Mouse (Mus musculus) CH12.LX (cell line): ENCODE results near the gene Tnfaip8l2. TPM values are rescaled to one million over a fixed set of nuclear protein-coding genes. Genes with fewer than 3 reads are reported as not detected.
"Not testable (repeated sequence)": the region's sequence is repeated elsewhere in the genome, so short reads cannot be mapped to it uniquely, and the experiment has no call there.

Source experiments
- DNase-seq: peaks from one replicate; pipeline ENCODE4 v3.0.0-alpha.2; 2013; ENCODE audit errors: extremely low read depth
- H3K27ac ChIP-seq: 2 replicates; pipeline ENCODE4 v1.5.1; 2012; ENCODE audit warnings: low read depth, mild to moderate bottlenecking, control low read depth, moderate library complexity; ENCODE audit not compliant: insufficient read depth
- H3K27me3 ChIP-seq: replicated peaks from 2 replicates; pipeline ENCODE3; 2012; ENCODE audit warnings: inconsistent platforms
- H3K36me3 ChIP-seq, 2 experiments: replicated peaks in 1 of 2; 2 replicates each; pipeline versions ENCODE3 to v1.6.1; 2012; ENCODE audit warnings: inconsistent platforms in 1 of 2, low read length in 1 of 2, mild to moderate bottlenecking in 1 of 2, mixed read lengths in 1 of 2, moderate library complexity in 1 of 2; ENCODE audit not compliant: control insufficient read depth in 1 of 2, insufficient read depth in 1 of 2
- H3K4me1 ChIP-seq, 2 experiments: 2 replicates each; pipeline ENCODE4 v1.6.1; 2012; ENCODE audit warnings: inconsistent platforms in 1 of 2, moderate library complexity in 1 of 2; ENCODE audit not compliant: insufficient read depth in 2 of 2, control insufficient read depth in 1 of 2
- H3K4me2 ChIP-seq: 2 replicates; pipeline ENCODE4 v1.6.1; 2012; ENCODE audit warnings: low read depth, mild to moderate bottlenecking, control low read depth; ENCODE audit not compliant: poor library complexity, insufficient read depth, severe bottlenecking
- H3K4me3 ChIP-seq, 3 experiments: fragments of 150-350 bp in 1 of 3; sonication (generic) in 1 of 3; replicated peaks in 1 of 3; 2 replicates each; pipeline versions ENCODE3 to v1.5.1; 2011 to 2012; ENCODE audit warnings: low read depth in 2 of 3, low read length in 2 of 3, mild to moderate bottlenecking in 2 of 3, moderate library complexity in 2 of 3, control low read depth in 1 of 3, improper control_type of control experiment in 1 of 3, inconsistent platforms in 1 of 3, mixed read lengths in 1 of 3; ENCODE audit not compliant: poor library complexity in 1 of 3
- H3K79me2 ChIP-seq: replicated peaks from 2 replicates; pipeline ENCODE4 v1.6.1; 2012; ENCODE audit warnings: mild to moderate bottlenecking, moderate library complexity; ENCODE audit not compliant: control insufficient read depth, poor library complexity, insufficient read depth, severe bottlenecking; ENCODE audit errors: extremely low read depth
- H3K9ac ChIP-seq: 2 replicates; pipeline ENCODE4 v1.6.1; 2012; ENCODE audit warnings: low read depth, mild to moderate bottlenecking, control low read depth, moderate library complexity; ENCODE audit not compliant: insufficient read depth
- H3K9me3 ChIP-seq: replicated peaks from 2 replicates; pipeline ENCODE3; 2012; ENCODE audit warnings: low read length, inconsistent platforms, mixed read lengths
- CTCF ChIP-seq, 2 experiments: IDR thresholded peaks in 1 of 2; conservative IDR thresholded peaks in 1 of 2; 2 replicates each; pipeline ENCODE4 v1.5.1; 2011 to 2012; ENCODE audit warnings: low read depth in 2 of 2, low read length in 2 of 2, improper control_type of control experiment in 1 of 2, inconsistent platforms in 1 of 2, mild to moderate bottlenecking in 1 of 2, moderate library complexity in 1 of 2
- GABPA ChIP-seq: IDR thresholded peaks from 2 replicates; pipeline ENCODE4 v1.6.1; 2012; ENCODE audit warnings: low read depth, low read length, improper control_type of control experiment, inconsistent platforms; ENCODE audit not compliant: insufficient replicate concordance
- JUND ChIP-seq: conservative IDR thresholded peaks from 2 replicates; pipeline ENCODE4 v1.6.1; 2011; ENCODE audit warnings: low read depth, low read length, improper control_type of control experiment
- KAT2A ChIP-seq: IDR thresholded peaks from 2 replicates; pipeline ENCODE4 v1.6.1; 2012; ENCODE audit warnings: low read length, improper control_type of control experiment, inconsistent platforms; ENCODE audit not compliant: insufficient replicate concordance
- MAFK ChIP-seq: IDR thresholded peaks from 2 replicates; pipeline ENCODE4 v1.6.1; 2011; ENCODE audit warnings: low read length, improper control_type of control experiment; ENCODE audit not compliant: insufficient replicate concordance
- MEF2A ChIP-seq: IDR thresholded peaks from 2 replicates; pipeline ENCODE4 v1.6.1; 2014; ENCODE audit warnings: low read depth, mild to moderate bottlenecking, inconsistent platforms, low read length, improper control_type of control experiment, borderline replicate concordance
- NRF1 ChIP-seq: IDR thresholded peaks from 2 replicates; pipeline ENCODE4 v1.6.1; 2014; ENCODE audit warnings: low read depth, mild to moderate bottlenecking, inconsistent platforms, low read length, improper control_type of control experiment, moderate library complexity
- RCOR1 ChIP-seq: conservative IDR thresholded peaks from 2 replicates; pipeline ENCODE4 v1.6.1; 2012; ENCODE audit warnings: low read depth, mild to moderate bottlenecking, inconsistent platforms, low read length, improper control_type of control experiment
- ZMIZ1 ChIP-seq: IDR thresholded peaks from 2 replicates; pipeline ENCODE4 v1.6.1; 2012; ENCODE audit warnings: low read depth, mild to moderate bottlenecking, inconsistent platforms, low read length, improper control_type of control experiment
- ZNF384 ChIP-seq: IDR thresholded peaks from 2 replicates; pipeline ENCODE4 v1.6.1; 2012; ENCODE audit warnings: low read depth, low read length, improper control_type of control experiment, inconsistent platforms
- dilution Hi-C: fragments of 300-500 bp; cut with MboI; formaldehyde crosslinking; loops from 2 replicates; pipeline ENCODE4 v1.14.3; 2020; ENCODE audit warnings: low sequenced_read_pairs; ENCODE audit not compliant: extremely low pct_unique_long_range_greater_than_20kb, extremely low pct_ligation_motif_present
- in situ Hi-C: fragments of 300-500 bp; cut with MboI; formaldehyde crosslinking; loops from 3 replicates; pipeline ENCODE4 v1.14.3; 2019; ENCODE audit warnings: low sequenced_read_pairs, low pct_ligation_motif_present, low pct_unique_long_range_greater_than_20kb, mixed read lengths
- polyA plus RNA-seq: library from polyadenylated mRNA; unstranded; fragments of >175 nt; gene quantifications from 2 replicates; pipeline ENCODE4 v1.2.1, GENCODE M21; 2012; ENCODE audit warnings: low read depth; ENCODE audit not compliant: insufficient read length
- total RNA-seq, 2 experiments: library from RNA; depleted of rRNA; stranded (reverse); fragments of 300-350 nt in 1 of 2; fragments of >200 nt in 1 of 2; gene quantifications; 2 replicates each; pipeline ENCODE4 v1.2.3; 2012 to 2014

Gene Tnfaip8l2
- total and polyA plus RNA-seq, 3 experiments, result 18.2 to 28.2 (median 26.2) TPM

GRCm38 (mm10) chr3:95132389-95132788 lies 9.8 kb downstream of the Tnfaip8l2 start:
- H3K4me3 ChIP-seq, dilution Hi-C loops, H3K27me3 ChIP-seq, H3K9ac ChIP-seq, DNase-seq, H3K9me3 ChIP-seq, H3K4me2 ChIP-seq, H3K27ac ChIP-seq: not testable (repeated sequence)
- peaks cover 14% of the 10 kb centered on the region for H3K79me2 ChIP-seq
- TF ChIP-seq CTCF (conservative IDR thresholded peaks at IDR 0.05 in 1 of 2, IDR thresholded peaks at IDR 0.05 in 1 of 2; ENCODE audit: low read depth in 2 of 2, low read length in 2 of 2), result peak in 1 of 2 experiments; percentile 13; a peak in 1 of 4 replicates
- peaks cover 18 to 50% of the 10 kb centered on the region in 2 experiments for H3K36me3 ChIP-seq
- peaks cover 8 to 19% of the 10 kb centered on the region in 2 experiments for H3K4me1 ChIP-seq
- in situ Hi-C loops, result loop anchor here (5.0 kb wide), 1 partner anchor 135 kb away; no protein-coding TSS in a partner anchor

GRCm38 (mm10) chr3:95130081-95130480 lies 12.1 kb downstream of the Tnfaip8l2 start:
- peaks cover 21 to 63% of the 10 kb centered on the region in 2 experiments for H3K36me3 ChIP-seq
- dilution Hi-C loops, result no loop called here
- H3K27me3 ChIP-seq, result no peaks in the 10 kb centered on the region
- TF ChIP-seq MEF2A (no peak), RCOR1 (no peak), ZNF384 (no peak), JUND (no peak), GABPA (no peak), MAFK (no peak), ZMIZ1 (no peak)
- TF ChIP-seq, all 38 proteins: peak for 0
- Histone ChIP-seq H3K9ac (no peak overlapping the region), H3K4me3 (no peak overlapping the region), H3K4me2 (no peak overlapping the region), H3K4me1 (peaks cover 4 to 6% of the 10 kb centered on the region in 2 experiments; a peak in 2 of 4 replicates), H3K79me2 (peaks cover 3% of the 10 kb centered on the region), H3K9me3 (peaks cover 3% of the 10 kb centered on the region), H3K27ac (no peak overlapping the region)
- in situ Hi-C loops, result loop anchor here (5.0 kb wide), 1 partner anchor 137 kb away; no protein-coding TSS in a partner anchor
- DNase-seq, result no peak

GRCm38 (mm10) chr3:95129226-95129651 lies 12.9 kb downstream of the Tnfaip8l2 start:
- Histone ChIP-seq H3K79me2 (no peaks in the 10 kb centered on the region), H3K4me3 (no peak overlapping the region), H3K9me3 (peaks cover 3% of the 10 kb centered on the region), H3K9ac (no peak overlapping the region), H3K27ac (no peak overlapping the region), H3K27me3 (no peaks in the 10 kb centered on the region), H3K4me1 (peaks cover 4 to 6% of the 10 kb centered on the region in 2 experiments; a peak in 2 of 4 replicates), H3K4me2 (no peak overlapping the region), H3K36me3 (peaks cover 21 to 66% of the 10 kb centered on the region in 2 experiments)
- no peak for DNase-seq
- no peak for TF ChIP-seq KAT2A
- TF ChIP-seq NRF1, result no peak
- in situ Hi-C loops (no loop called here), dilution Hi-C loops (no loop called here)
